Mouse (Mus musculus): ENCODE measurements at regions not wholly inside any gene's neighbourhood (a gene's known extent, or its start where the extent isn't known, plus 50 kb on each side); places are given as distances from the start of the nearest gene placed in this dataset.
A peak's percentile ranks its signal among the peaks of the same experiment; 100 is the strongest.

GRCm38 (mm10) chr3:137547414-137547877, 74.0 kb upstream of the Ddit4l start:
- Histone ChIP-seq H3K4me1 (ENCODE audit: control insufficient read depth, insufficient read depth, insufficient read length, low read length) (no peaks in the 10 kb centered on the region), H3K27ac (replicated peaks; ENCODE audit: low read depth, low read length) (0 out of 2 replicates have a peak overlapping the region, but pooled peaks have one; percentile 6), H3K4me3 (ENCODE audit: insufficient read depth, low read depth, low read length) (peak overlapping the region; percentile 19; the same call in 1 of the 2 replicates)

- Histone ChIP-seq H3K4me3 (ENCODE audit: insufficient read depth, low read depth, low read length) (peak overlapping the region; percentile 19; the same call in 1 of the 2 replicates), H3K27ac (replicated peaks; ENCODE audit: low read depth, low read length) (0 out of 2 replicates have a peak overlapping the region, but pooled peaks have one; percentile 6)
These were observed 73.5 kb upstream of the Ddit4l start for GRCm38 (mm10) chr3:137547938-137548337.

GRCm38 (mm10) chr3:137550708-137551107, 70.7 kb upstream of the Ddit4l start:
- no peak overlapping the region for H3K4me3 ChIP-seq (ENCODE audit: insufficient read depth, low read depth, low read length)

More at GRCm38 (mm10) chr3:137547938-137548337, 73.5 kb upstream of the Ddit4l start:
- no peaks in the 10 kb centered on the region for H3K4me1 ChIP-seq (ENCODE audit: control insufficient read depth, insufficient read depth, insufficient read length, low read length)

DNA sequence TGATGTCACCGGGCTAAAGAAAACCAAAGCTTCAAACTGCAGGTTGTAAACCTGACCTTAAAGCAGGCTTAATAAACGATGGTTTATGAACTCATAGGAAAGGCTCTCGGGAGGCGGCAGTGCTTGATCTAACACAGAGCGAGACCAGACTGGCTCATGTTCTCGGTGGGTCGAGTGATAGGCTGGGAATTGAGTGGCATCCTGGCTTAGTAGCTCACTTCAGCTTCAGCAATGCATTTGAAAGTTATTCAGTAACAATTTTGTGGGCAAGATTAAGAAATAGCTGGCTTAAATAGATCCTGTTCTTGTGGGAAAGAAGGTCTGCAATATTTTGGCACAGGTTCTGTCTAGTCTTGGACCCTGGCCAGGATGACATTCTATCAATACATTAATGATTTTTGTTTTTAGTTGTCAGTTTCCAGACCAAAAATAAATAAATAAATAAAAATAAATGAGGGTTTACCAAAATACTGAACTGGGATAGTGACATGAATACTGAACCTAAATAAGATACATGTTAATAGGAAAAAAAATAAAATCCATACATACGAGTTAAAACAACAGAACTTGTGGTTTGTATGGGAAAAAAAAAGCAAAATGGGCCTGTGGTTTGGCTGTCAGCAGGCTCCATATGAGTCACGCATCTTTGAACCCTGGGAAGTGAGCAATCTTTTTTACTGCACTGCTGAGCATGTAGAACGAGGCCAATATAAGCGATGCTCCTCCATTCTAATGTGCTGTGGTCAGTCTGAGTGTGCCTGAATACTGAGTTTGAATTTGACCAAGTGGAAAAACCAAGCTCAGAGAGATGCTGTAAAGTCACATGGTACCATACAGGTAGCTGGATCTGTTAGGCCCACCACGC, 68.7 kb upstream of the Ddit4l start:
- Histone ChIP-seq H3K4me1 (ENCODE audit: control insufficient read depth, insufficient read depth, insufficient read length, low read length) (no peaks in the 10 kb centered on the region), H3K4me3 (ENCODE audit: insufficient read depth, low read depth, low read length) (no peak overlapping the region), H3K27ac (replicated peaks; ENCODE audit: low read depth, low read length) (no peak overlapping the region)

More at GRCm38 (mm10) chr3:137550708-137551107, 70.7 kb upstream of the Ddit4l start:
- Histone ChIP-seq H3K27ac (replicated peaks; ENCODE audit: low read depth, low read length) (no peak overlapping the region), H3K4me1 (ENCODE audit: control insufficient read depth, insufficient read depth, insufficient read length, low read length) (no peaks in the 10 kb centered on the region)

- Histone ChIP-seq H3K4me1 (ENCODE audit: control insufficient read depth, insufficient read depth, insufficient read length, low read length) (no peaks in the 10 kb centered on the region), H3K27ac (replicated peaks; ENCODE audit: low read depth, low read length) (no peak overlapping the region), H3K4me3 (ENCODE audit: insufficient read depth, low read depth, low read length) (no peak overlapping the region)
These were observed 60.5 kb upstream of the Ddit4l start for GRCm38 (mm10) chr3:137560851-137561449.

DNA sequence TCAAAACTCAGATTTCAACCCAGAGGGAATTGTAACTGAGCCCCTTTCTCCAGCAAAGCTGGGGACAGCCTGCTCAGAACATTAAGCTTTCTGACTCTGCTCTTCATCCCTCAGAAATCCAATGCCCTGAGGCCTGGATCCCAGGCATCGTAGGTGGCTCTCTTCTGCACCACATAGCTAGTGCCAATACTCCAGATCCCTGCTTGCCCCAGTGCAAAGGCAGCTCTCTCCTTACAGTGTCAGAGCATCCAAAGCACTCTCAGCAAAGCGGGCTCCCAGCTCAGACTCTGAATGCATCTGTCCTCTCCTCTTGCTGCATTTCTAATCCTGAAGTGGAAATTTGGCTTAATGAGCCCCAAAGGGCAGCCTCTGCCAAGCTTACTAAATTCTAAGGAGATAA, 59.4 kb upstream of the Ddit4l start:
- Histone ChIP-seq H3K4me3 (ENCODE audit: insufficient read depth, low read depth, low read length) (no peak overlapping the region), H3K4me1 (ENCODE audit: control insufficient read depth, insufficient read depth, insufficient read length, low read length) (no peaks in the 10 kb centered on the region), H3K27ac (replicated peaks; ENCODE audit: low read depth, low read length) (no peak overlapping the region)

- no peak overlapping the region for H3K4me3 ChIP-seq (ENCODE audit: insufficient read depth, low read depth, low read length)
- H3K4me1 ChIP-seq (ENCODE audit: control insufficient read depth, insufficient read depth, insufficient read length, low read length), result no peaks in the 10 kb centered on the region
- no peak overlapping the region for H3K27ac ChIP-seq (replicated peaks; ENCODE audit: low read depth, low read length)
These were observed 57.8 kb upstream of the Ddit4l start for GRCm38 (mm10) chr3:137563541-137564080.

- H3K4me1 ChIP-seq (ENCODE audit: control insufficient read depth, insufficient read depth, insufficient read length, low read length), result no peaks in the 10 kb centered on the region
These were observed 57.1 kb upstream of the Ddit4l start for GRCm38 (mm10) chr3:137564282-137564681.

DNA sequence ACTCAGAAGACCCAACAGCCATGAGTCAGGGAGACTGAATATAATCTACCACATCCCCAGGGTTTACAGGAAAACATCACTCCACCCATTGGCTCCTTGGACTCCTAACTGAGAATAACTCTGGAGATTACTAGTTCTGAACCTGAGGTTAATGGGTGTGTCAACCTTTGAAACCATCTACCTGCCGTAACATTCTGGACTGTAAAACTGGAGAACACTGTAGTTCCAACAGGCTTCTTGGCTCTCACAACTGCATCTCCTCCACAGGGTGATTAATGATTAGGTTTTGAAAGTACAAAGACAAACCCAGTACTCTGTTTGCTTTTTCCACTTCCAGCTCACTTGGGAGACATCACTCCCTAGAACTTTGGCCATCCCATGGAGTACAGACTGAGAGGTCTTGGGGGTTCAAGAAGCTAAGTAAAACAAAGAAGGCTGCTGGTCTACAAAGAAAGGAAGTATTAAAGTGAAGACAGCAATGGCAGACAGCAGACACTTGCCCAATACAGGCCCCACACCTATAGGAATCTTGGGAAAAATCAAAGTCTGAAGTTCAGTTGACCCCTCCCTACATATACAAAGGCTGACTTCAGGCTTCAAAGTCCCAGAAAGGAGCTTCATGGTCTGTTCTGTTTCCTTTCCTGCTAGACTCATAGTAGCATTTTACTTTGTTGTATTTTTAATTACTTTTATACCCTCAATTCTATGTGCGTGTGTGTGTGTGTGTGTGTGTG, 52.7 kb upstream of the Ddit4l start:
- Histone ChIP-seq H3K4me1 (ENCODE audit: control insufficient read depth, insufficient read depth, insufficient read length, low read length) (no peaks in the 10 kb centered on the region), H3K27ac (replicated peaks; ENCODE audit: low read depth, low read length) (no peak overlapping the region), H3K4me3 (ENCODE audit: insufficient read depth, low read depth, low read length) (no peak overlapping the region)

More at GRCm38 (mm10) chr3:137564282-137564681, 57.1 kb upstream of the Ddit4l start:
- Histone ChIP-seq H3K27ac (replicated peaks; ENCODE audit: low read depth, low read length) (no peak overlapping the region), H3K4me3 (ENCODE audit: insufficient read depth, low read depth, low read length) (no peak overlapping the region)
